Mouse (Mus musculus) mouse embryonic stem cell (cell line): ENCODE data around the gene Ccndbp1.
"Not testable (repeated sequence)": the region's sequence is repeated elsewhere in the genome, so short reads cannot be mapped to it uniquely, and the experiment has no call there.

Source experiments
- in situ Hi-C, 2 experiments: fragments of 300-500 bp; cut with MboI; formaldehyde crosslinking; loops; 1 replicate in 1 of 2; 3 replicates in 1 of 2; pipeline ENCODE4 v1.14.3; 2019 to 2020; ENCODE audit warnings: low sequenced_read_pairs in 2 of 2, low pct_unique_long_range_greater_than_20kb in 1 of 2, mixed read lengths in 1 of 2; ENCODE audit not compliant: unreplicated experiment in 1 of 2

The Ccndbp1 gene

DNA sequence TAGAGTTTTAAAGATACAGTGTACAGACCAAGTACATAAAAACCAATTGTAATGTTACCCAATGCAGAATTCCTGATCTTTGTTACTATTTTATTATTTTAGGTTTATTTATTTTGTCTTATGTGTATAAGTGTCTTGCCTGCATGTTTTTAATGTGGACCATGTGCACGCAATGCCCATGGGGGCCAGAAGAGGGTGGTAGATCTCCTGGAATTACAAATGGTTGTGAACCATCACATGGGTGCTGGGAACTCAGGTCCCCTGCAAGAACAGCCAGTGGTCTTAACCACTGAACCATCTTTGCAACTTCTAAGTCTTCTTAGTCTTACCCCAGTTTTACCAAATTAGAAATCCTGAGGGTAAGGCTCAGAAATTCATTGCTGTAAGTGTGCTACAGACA is 23.0 kb upstream of the Ccndbp1 start:
- in situ Hi-C loops = loop anchor here in 1 of 2 experiments (10.0 kb wide), 1 partner anchor 100 kb away; the partner anchor contains the start of gene Tgm5

DNA sequence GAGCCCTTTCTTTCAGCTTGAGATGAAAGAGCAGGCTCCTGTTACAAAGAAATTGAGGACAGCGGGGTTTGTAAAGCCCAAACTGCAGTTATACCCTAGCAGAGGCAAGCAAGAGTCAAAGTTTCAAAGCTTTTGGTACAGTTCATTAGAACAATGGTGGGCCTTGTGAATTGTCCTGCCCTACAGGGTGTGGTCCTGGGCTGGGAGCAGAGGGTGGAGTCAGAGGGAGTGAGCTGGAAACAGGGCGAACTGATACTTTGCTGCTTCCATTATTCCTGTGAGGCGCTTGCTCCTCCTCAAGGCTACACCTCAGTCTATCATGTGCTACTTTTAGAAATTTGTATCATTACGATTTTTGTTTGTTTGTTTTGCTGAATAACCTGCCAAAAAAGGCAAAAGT is 17.0 kb upstream of the Ccndbp1 start:
- in situ Hi-C loops = no loop called here

DNA sequence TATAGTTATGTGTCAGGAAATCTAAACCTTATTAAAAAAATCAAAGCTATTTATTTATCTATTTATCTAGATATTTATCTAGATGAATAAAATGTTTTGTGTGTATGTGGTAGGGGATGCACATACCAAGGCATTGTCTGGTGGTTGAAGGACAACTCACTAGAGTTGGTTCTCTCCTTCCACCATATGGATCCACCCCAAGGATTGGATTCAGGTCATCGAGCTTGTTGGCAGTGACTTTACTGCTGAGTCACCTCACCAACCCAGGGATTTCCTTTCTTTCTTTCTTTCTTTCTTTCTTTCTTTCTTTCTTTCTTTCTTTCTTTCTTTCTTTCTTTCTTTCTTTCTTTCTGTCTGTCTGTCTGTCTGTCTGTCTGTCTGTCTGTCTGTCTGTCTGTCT is 11.6 kb upstream of the Ccndbp1 start:
- in situ Hi-C loops = not testable (repeated sequence)

DNA sequence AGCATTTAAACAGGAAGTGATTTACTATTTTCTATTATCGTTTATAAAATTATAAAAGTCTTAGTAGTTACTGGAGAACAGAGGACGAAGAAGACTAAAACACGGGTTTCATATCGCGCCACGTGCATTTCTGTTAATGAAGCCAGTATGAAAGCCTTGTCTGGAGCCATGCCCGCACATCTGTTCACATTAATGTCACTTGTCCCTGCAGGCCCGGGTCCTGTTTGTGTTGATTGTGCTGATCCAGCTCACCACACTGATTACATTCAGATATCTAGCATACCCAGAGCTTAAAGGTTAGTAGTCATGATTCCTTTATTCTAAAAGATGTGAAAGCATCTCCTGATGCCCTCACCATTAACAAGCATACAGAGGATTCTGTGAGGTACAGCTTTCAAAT is 9.3 kb upstream of the Ccndbp1 start:
- in situ Hi-C loops = no loop called here

DNA sequence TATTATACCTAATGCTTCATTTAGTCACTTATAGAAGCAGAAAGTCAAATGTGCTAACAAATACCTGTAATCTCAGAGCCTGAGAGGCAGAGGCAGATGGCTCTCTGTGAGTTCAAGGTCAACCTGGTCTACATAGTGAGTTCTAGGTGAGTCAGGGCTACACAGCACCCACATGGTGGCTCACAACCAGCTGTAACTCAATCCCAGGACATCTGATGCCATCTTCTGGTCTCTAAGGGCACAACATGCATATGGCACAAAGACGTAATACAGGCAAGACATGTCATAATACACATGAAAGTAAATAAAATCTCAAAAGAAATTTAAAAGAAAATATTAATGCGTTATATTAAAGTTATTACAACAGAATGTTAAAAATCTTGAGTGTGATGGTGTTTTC is 4.6 kb upstream of the Ccndbp1 start:
- in situ Hi-C loops = no loop called here

DNA sequence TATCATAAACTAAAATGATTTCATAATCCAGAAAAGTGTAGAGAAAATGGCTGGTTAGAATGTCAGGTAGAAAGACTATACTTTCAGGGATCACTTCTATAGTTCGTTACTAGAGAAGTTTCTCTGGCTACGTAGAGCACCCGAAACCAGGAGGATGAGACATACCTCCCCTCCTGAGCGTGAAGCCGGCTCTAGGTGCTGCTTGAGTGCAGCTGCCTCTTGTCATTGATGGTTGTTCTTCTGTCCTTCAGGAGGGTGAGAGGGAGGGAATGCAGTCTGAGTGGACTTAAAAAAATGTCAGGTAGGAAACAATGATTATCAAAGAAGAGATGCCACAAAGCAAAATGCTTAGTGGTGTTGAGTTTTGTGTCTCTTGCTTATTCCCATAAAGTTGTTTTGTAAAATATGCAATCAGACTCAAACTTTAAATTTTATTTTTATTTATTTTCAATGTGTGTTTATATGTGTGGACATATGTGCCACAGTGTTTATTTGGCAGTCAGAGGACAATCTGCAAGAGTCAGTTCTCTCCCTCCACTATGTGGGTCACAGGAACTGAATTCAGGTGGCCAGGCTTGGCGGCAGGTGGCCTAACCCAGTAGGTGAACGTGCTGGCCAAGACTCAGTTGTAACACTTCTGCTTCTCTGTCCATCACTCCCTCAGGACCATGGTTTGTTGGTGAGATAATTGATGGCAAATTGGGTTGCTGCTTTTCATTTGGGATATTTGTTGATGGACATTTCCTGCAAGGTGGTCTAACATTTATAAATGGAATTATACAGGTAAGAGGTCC is 4.0 kb upstream of the Ccndbp1 start:
- in situ Hi-C loops = no loop called here

DNA sequence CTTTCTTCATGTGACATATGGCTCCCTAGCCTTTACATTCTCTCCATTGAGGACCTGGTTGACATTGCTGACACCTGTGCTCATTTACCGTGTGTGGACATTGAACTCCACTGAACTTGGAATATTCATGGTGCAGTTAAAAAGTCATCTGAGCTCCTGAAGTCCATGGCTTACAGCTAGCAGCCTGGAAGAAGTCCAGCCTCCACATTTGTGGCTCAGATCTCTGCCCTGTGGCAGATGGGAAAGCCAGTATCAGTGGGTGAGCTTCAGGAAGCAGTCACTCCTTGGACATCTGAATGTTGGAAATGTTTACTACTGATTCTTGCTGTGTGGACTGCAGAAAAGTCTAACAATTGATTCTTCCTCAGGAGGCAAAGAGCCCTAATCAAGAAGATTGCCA is 1.2 kb upstream of the Ccndbp1 start:
- in situ Hi-C loops = no loop called here

DNA sequence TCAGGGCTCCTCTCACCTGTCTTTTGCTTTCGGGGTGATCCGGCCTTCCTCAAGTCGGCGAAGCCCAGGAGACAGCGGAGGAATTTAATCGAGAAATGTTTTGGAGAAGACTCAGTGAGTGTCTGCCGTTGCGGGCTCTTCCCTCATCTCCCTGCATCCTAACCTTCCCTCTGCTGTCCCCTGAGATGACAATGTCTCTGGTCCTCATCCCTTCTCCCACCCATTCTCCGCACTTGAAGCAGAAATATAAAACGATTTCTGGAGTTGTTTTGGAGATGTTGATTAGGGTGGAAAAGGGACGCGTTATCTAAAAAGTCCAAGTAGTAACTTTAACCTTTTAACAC is 433 bp downstream of the Ccndbp1 start:
- in situ Hi-C loops = no loop called here

DNA sequence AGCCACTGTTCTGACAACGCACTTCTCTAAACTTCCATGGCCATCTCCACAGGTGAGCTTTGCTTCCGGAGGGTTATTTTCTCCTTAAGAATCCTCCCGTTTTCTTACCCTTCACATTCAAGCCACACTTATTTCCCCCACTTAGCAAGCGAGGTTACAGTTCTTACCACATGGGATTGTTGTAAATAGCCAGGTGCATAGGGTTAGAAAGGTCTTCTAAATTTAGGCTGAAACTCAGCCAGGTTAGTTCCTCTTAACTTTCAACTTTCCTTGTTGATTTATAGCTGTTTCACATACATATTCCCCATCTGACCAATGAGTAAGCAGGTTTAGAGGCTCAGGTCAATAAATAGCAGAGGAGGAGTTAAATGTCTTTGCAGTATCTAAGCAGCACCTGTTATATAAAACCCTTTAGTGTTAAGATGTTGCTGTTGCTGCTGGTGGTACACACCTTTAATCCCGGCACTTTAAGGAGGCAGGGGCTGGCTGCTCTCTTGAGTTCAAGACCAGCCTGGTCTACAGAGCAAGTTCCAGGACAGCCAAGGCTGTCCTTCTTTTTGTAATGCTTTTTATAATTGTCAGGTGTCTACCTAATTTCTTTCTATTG is 971 bp downstream of the Ccndbp1 start:
- in situ Hi-C loops = no loop called here

DNA sequence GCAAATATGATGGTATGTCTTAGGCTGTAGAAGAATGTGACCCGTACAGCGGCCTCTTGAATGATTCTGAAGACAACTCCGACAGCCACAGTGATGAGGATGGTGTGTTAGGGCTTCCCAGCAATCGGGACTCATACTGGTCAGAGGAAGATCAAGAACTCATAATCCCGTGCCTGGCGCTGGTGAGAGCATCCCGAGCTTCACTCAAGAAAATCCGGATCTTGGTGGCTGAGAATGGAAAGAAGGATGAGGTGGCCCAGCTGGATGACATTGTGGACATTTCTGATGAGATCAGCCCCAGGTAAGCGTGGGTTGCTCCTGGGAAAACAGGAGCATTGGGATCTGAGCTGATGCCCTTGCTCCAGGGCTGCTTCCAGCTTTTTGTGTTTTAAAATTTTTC is 4.5 kb downstream of the Ccndbp1 start:
- in situ Hi-C loops = no loop called here

DNA sequence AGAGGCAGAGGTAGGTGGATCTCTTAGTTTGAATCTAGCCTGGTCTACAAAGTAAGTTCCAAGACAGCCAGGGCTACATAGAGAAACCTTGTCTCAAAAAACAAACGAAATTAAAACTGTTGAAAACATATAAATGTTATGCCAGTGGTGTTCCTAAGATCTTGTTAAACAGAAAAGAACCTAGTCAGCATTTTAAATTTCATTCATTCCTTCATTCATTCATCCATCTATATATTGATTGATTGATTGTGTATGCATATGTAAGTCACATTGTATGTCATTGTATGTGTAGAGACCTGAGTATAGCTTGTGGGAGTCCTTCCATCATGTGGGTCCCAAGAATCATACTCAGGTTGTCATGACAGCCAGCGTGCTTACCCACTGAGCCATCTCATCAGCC is 7.3 kb downstream of the Ccndbp1 start:
- in situ Hi-C loops = no loop called here

DNA sequence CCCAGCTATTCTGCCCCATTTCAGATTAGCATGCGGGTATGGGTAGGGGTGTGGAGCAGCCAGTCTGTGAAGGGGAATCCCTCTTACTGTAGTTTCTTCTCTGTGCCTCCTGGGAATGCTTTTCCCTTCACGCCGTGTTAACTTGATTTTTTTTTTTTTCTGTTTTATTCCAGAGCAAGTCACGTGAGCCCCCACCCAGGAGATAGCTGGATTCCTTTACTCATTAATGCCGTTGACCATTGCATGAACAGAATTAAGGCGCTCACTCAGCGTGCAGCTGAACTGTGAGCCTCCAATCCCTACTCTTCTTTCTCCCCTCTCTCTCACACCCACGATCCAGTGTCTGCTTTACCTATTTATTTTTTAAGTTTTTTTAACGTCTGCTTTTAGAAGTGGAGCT is 8.0 kb downstream of the Ccndbp1 start:
- in situ Hi-C loops = no loop called here

DNA sequence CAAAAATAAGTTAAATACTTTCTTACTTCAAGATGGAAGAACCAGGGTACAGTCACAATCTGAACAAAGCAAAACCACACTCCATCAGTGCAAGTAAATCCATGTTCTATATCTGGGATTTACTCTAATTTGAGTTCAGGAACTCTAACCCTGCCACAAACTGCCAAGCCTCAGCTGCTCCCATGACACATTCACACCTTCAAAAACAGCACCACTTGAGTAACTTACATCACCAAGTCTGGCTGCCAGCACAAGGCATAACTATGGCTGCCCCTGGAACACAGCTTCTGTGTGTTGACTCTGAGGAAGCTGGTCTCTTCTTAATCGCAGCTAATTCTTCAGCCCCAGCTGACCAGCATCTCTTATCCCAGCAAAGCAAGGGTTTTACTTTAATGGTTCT is 8.9 kb downstream of the Ccndbp1 start:
- in situ Hi-C loops = no loop called here

DNA sequence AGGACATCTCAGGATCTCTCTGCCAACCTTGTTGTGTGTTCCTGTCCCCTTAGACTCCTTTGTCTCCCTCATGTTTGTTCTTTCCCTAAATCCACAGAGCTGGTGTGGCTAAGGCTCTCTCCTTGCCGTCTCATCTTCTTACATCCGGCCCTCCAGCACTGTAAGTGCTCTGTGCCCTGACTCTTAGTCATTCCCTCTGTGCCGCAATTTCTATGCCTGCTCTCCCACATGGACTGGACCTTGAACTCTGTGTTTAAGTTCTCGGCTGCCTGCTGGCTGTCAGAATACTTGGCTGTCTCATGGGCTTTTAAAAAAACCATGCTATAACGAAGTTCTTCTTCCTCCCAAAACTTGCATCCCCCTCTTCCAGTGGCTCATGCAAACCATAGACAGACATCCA is 14.7 kb downstream of the Ccndbp1 start:
- in situ Hi-C loops = no loop called here

DNA sequence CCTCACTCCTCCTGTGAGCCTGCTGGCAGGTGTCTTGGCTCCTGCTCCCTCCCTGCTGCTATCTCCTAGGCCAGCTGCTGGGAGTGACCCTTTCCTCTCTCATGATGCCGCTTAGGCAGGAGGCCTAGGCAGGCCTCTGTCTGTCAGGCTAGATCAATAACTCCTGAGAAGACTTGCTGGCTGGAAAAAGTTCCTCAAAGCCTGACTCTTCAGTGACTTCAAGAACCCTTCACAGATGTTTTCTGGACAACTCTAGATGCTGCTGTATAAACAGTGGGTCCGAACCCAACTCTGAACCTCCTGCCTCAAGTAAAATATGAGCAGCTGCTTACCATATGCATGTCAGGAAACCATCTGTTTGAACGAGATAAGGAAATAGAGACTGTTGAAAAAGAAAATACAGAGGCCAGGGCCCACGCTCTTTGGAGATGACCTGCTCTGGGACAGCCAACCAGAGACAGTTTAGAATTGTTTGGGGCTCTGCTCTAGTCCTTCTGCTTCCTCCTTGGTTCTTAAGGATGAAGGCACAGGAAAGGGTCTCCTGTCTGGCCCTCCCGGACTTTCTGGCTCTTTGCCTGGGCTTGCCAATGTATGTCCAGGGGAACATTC is 28.6 kb downstream of the Ccndbp1 start, which contains the start of gene Epb42:
Gene Epb42 (minus strand): TSS at position 340 of the 609 bp plus-strand sequence.
- in situ Hi-C loops = no loop called here

DNA sequence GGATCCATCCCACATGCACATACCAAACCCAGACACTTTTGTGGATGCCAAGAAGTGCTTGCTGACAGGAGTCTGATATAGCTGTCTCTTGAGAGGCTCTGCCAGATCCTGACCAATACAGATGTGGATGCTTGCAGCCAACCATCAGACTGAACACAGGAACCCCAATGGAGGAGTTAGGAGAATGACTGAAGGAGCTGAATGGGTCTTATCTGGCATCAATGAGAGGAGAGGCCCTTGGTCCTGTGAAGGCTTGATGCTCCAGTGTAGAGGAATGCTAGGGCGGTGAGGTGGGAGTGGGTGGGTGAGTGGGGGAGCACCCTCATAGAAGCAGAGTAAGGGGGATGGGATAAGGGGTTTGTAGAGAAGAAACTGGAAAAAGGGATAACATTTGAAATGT is 30.6 kb downstream of the Ccndbp1 start:
- in situ Hi-C loops = not testable (repeated sequence)

DNA sequence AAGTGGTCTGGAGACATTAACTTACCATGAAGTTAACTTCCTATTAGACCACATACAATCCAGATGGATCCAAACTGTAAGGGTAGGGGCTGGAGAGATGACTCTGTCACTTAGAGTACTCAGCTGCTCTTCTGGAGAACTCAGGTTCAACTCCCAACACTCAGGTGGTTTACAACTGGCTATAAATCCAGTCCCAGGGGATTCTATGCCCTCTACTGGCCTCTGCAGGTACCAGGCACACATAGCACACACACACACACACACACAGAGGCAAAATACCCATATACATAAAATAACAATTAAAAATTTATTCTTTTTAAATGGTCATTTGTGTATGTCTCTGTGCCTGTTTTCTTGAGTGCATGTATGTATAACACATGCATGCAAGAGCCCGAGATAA is 31.2 kb downstream of the Ccndbp1 start:
- in situ Hi-C loops = no loop called here

DNA sequence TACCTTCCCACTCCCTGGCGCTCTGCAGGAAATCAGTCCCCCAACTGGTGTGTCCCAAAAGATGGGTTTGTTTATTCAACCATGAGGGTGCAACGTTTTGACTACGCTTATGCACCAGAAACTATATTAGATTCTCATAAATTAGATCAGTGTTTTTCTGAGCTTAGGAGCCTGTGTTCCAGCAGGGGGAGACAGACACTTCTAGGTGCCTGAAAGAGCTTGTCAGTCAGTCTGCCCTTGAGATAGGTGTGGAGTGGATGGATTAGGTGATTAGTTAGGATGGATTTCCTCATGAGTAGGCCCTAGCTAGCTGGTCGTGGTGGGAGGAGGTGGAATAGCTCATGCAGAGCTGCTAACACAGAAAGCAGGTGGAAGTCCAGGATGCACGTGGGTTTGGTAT is 32.9 kb downstream of the Ccndbp1 start:
- in situ Hi-C loops = no loop called here

DNA sequence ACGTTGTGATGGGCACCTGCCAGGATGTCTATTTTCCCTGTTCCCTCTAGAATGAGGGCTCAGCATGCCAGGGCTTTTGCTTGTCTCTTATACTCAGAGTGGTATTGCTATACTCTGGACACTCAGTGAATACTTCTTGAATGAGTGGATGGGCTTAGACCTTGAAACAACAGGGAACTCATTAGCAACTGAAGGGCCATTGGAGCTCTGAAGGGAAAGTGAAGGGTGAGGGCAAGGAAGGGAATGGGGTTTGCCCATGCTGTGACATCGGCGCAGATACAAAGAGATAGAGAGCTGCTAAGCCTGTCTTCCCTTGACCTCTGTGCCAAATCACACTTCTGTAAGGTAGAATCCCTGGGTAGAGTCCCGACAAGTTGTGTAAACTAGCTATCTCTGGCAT is 37.5 kb downstream of the Ccndbp1 start:
- in situ Hi-C loops = no loop called here

DNA sequence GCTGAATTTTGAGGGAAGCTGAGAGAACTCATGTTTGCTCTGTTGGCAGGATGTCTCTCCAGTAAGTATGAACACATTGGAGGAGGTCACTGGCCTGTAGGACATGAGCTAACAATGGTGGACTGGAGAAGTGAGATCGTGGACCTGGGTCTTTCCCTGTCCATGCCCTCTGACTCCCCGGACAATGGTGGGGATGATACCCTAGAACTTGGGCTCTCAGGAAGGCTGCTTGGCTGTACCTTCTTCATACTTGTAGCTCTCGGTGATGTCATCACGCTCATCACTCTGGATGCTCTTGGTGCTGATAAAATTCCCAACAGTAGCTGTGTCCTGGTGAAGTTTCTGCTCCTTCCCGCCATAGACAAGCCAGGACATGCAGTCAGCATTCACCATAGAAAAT is 44.0 kb downstream of the Ccndbp1 start:
- in situ Hi-C loops = no loop called here
